In genomic region chr11:35693136-35693535, GRCm38 (mm10) we compare ENCODE assay signal across 9 mouse cellular contexts.
A peak's percentile ranks its signal among the peaks of the same experiment; 100 is the strongest.
DNase-seq lines count a peak whose midpoint lies in the region; ATAC-seq and TF ChIP-seq lines count a peak whose summit lies in the region.
"Had no signal": no experiment of that assay in that cellular context is flagged by ENCODE, and none has a peak within 500 bp of the region (broad histone marks: within the 10 kb centered on the region; RNA-seq: fewer than 3 reads in every experiment).

No protein-coding gene starts in this region.

- peak; percentile 92 for TF ChIP-seq CTCF in layer of hippocampus, adult 2 months (conservative IDR thresholded peaks at IDR 0.05)

- no peak overlapping the region for H3K4me3 ChIP-seq in layer of hippocampus, adult 2 months
- no peak overlapping the region for H3K4me3 ChIP-seq in embryonic facial prominence, embryonic 12.5 days
- no peak overlapping the region for H3K4me3 ChIP-seq in midbrain, embryonic 16.5 days (ENCODE audit: low read depth, low read length)
- H3K4me3 ChIP-seq: megakaryocyte, embryonic 14.5 days had no signal

- H3K9me3 ChIP-seq in embryonic facial prominence, embryonic 12.5 days, result no peaks in the 10 kb centered on the region
- no peaks in the 10 kb centered on the region for H3K9me3 ChIP-seq in midbrain, embryonic 16.5 days (replicated peaks; ENCODE audit: control insufficient read depth, low read length, poor library complexity, severe bottlenecking)
- H3K9me3 ChIP-seq: megakaryocyte, embryonic 14.5 days had no signal

- peaks cover 9% of the 10 kb centered on the region for H3K36me3 ChIP-seq in embryonic facial prominence, embryonic 12.5 days
- H3K36me3 ChIP-seq in midbrain, embryonic 16.5 days (ENCODE audit: control insufficient read depth, insufficient read depth, low read length), result no peaks in the 10 kb centered on the region

- H3K27me3 ChIP-seq in embryonic facial prominence, embryonic 12.5 days, result no peaks in the 10 kb centered on the region
- H3K27me3 ChIP-seq in midbrain, embryonic 16.5 days (ENCODE audit: control insufficient read depth, insufficient read depth, low read depth, low read length), result no peaks in the 10 kb centered on the region; the same call in 1 of the 2 replicates
- H3K27me3 ChIP-seq: megakaryocyte, embryonic 14.5 days had no signal

- H3K9ac ChIP-seq in embryonic facial prominence, embryonic 12.5 days, result no peak overlapping the region
- no peak overlapping the region for H3K9ac ChIP-seq in midbrain, embryonic 16.5 days (ENCODE audit: low read depth, low read length)

- H3K4me1 ChIP-seq in embryonic facial prominence, embryonic 12.5 days, result no peaks in the 10 kb centered on the region
- H3K4me1 ChIP-seq in midbrain, embryonic 16.5 days (ENCODE audit: control insufficient read depth, insufficient read depth, low read length), result no peaks in the 10 kb centered on the region
- H3K4me1 ChIP-seq: megakaryocyte, embryonic 14.5 days had no signal

- no peak overlapping the region for H3K4me2 ChIP-seq in embryonic facial prominence, embryonic 12.5 days (replicated peaks)
- H3K4me2 ChIP-seq in midbrain, embryonic 16.5 days (ENCODE audit: low read length), result no peak overlapping the region

- ATAC-seq in embryonic facial prominence, embryonic 12.5 days (ENCODE audit: insufficient number of reproducible peaks, insufficient read depth, low FRiP score, low TSS enrichment), result 0 out of 2 replicates have a peak, but pooled peaks have one; percentile 60
- ATAC-seq in hematopoietic stem cell, adult 5-6 weeks (replicated peaks in 1 of 2; ENCODE audit: insufficient read depth in 1 of 2, low FRiP score in 2 of 2, low TSS enrichment in 1 of 2, low read depth in 1 of 2, poor library complexity in 2 of 2, severe bottlenecking in 2 of 2), result peak; percentile 58 to 65; a peak in 2 of 4 replicates
- ATAC-seq in midbrain, embryonic 16.5 days, result peak; percentile 51; the same call in 1 of the 2 replicates

- peak; percentile 33 to 65 for DNase-seq in layer of hippocampus, adult 2 months (ENCODE audit: low spot score in 2 of 2)
- DNase-seq in layer of hippocampus, adult 9-11 months, result no peak
- DNase-seq in adrenal gland, postnatal 14 days, result peak; percentile 76
- peak; percentile 42 to 81 for DNase-seq in layer of hippocampus, postnatal 25 days (ENCODE audit: extremely low spot score in 1 of 2, low spot score in 1 of 2)
- DNase-seq in thymus, postnatal 0 days (ENCODE audit: low spot score), result peak; percentile 53

- peak overlapping the region; percentile 53 for H3K27ac ChIP-seq in layer of hippocampus, adult 2 months
- no peak overlapping the region for H3K27ac ChIP-seq in embryonic facial prominence, embryonic 12.5 days
- H3K27ac ChIP-seq in midbrain, embryonic 16.5 days (ENCODE audit: low read length), result no peak overlapping the region

- 7% methylated on average over 5 of the region's 5 CpGs for WGBS in embryonic facial prominence, embryonic 12.5 days
- WGBS in midbrain, embryonic 16.5 days, result 17% methylated on average over 5 of the region's 5 CpGs
